Mouse (Mus musculus): Measurements from ENCODE around the gene Ccdc62. TPM values are rescaled to one million over a fixed set of nuclear protein-coding genes. Genes with fewer than 3 reads are reported as not detected.

Ccdc62 gene
- polyA plus RNA-seq, 1 experiment: 4.7 TPM

GRCm38 (mm10) chr5:123985434-123985833 lies 55.0 kb downstream of the Ccdc62 start:
- Histone ChIP-seq H3K36me3 (ENCODE audit: control insufficient read depth, insufficient read depth) (no peaks in the 10 kb centered on the region), H3ac (ENCODE audit: control insufficient read depth, insufficient read length) (no peak overlapping the region), H3K4me2 (ENCODE audit: low read depth) (no peak overlapping the region), H3K27me3 (ENCODE audit: control insufficient read depth, insufficient read depth, insufficient read length) (no peaks in the 10 kb centered on the region), H3K4me3 (no peak overlapping the region), H3K79me2 (ENCODE audit: control insufficient read depth, insufficient read depth) (no peaks in the 10 kb centered on the region)
- no peak for TF ChIP-seq MAX (IDR thresholded peaks at IDR 0.05; ENCODE audit: low read depth)
- TF ChIP-seq POLR2AphosphoS2 (IDR thresholded peaks at IDR 0.05; ENCODE audit: insufficient read length, low read depth): no peak
- no peak for TF ChIP-seq TCF12 (IDR thresholded peaks at IDR 0.05; ENCODE audit: insufficient read depth, poor library complexity, severe bottlenecking)
- TF ChIP-seq USF1 (IDR thresholded peaks at IDR 0.05; ENCODE audit: low read depth): no peak
- no peak for TF ChIP-seq SRF (IDR thresholded peaks at IDR 0.05; ENCODE audit: control insufficient read depth, insufficient read length, low read depth)
- TF ChIP-seq E2F4 (IDR thresholded peaks at IDR 0.05; ENCODE audit: insufficient read depth): no peak
- TF ChIP-seq MYOG (IDR thresholded peaks at IDR 0.05; ENCODE audit: control insufficient read depth in 1 of 3, insufficient read depth in 1 of 3, insufficient read length in 2 of 3, low read depth in 2 of 3): no peak
- no peak for TF ChIP-seq POLR2A (IDR thresholded peaks at IDR 0.05; ENCODE audit: insufficient read length, low read depth)
- no peak for TF ChIP-seq MYOD1 (IDR thresholded peaks at IDR 0.05; ENCODE audit: control insufficient read depth in 1 of 3, insufficient read length in 2 of 3, low read depth in 2 of 3)
- no peak for TF ChIP-seq REST (IDR thresholded peaks at IDR 0.05; ENCODE audit: insufficient read depth, insufficient read length)
- TF ChIP-seq TCF3 (IDR thresholded peaks at IDR 0.05; ENCODE audit: insufficient read length, low read depth): no peak
- TF ChIP-seq CEBPB (IDR thresholded peaks at IDR 0.05; ENCODE audit: insufficient read depth, poor library complexity, severe bottlenecking): no peak

GRCm38 (mm10) chr5:123986925-123987324 lies 56.4 kb downstream of the Ccdc62 start:
- no peaks in the 10 kb centered on the region for H3K36me3 ChIP-seq (ENCODE audit: control insufficient read depth, insufficient read depth)
- no peaks in the 10 kb centered on the region for H3K27me3 ChIP-seq (ENCODE audit: control insufficient read depth, insufficient read depth, insufficient read length)
- H3K4me3 ChIP-seq: no peak overlapping the region
- no peak overlapping the region for H3K4me2 ChIP-seq (ENCODE audit: low read depth)
- no peak for TF ChIP-seq MYOG (IDR thresholded peaks at IDR 0.05; ENCODE audit: control insufficient read depth in 1 of 3, insufficient read depth in 1 of 3, insufficient read length in 2 of 3, low read depth in 2 of 3)
- peak in 1 of 3 experiments; percentile 12 for TF ChIP-seq MYOD1 (IDR thresholded peaks at IDR 0.05; ENCODE audit: control insufficient read depth in 1 of 3, insufficient read length in 2 of 3, low read depth in 2 of 3)
- H3ac ChIP-seq (ENCODE audit: control insufficient read depth, insufficient read length): no peak overlapping the region
- H3K79me2 ChIP-seq (ENCODE audit: control insufficient read depth, insufficient read depth): no peaks in the 10 kb centered on the region

- H3K36me3 ChIP-seq (ENCODE audit: control insufficient read depth, insufficient read depth): no peaks in the 10 kb centered on the region
- H3K79me2 ChIP-seq (ENCODE audit: control insufficient read depth, insufficient read depth): no peaks in the 10 kb centered on the region
- H3K27me3 ChIP-seq (ENCODE audit: control insufficient read depth, insufficient read depth, insufficient read length): no peaks in the 10 kb centered on the region
- H3K4me2 ChIP-seq (ENCODE audit: low read depth): no peak overlapping the region
- H3K4me3 ChIP-seq: no peak overlapping the region
- no peak overlapping the region for H3ac ChIP-seq (ENCODE audit: control insufficient read depth, insufficient read length)
- TF ChIP-seq E2F4 (IDR thresholded peaks at IDR 0.05; ENCODE audit: insufficient read depth) (no peak), CEBPB (IDR thresholded peaks at IDR 0.05; ENCODE audit: insufficient read depth, poor library complexity, severe bottlenecking) (no peak), MAX (IDR thresholded peaks at IDR 0.05; ENCODE audit: low read depth) (no peak), POLR2AphosphoS2 (IDR thresholded peaks at IDR 0.05; ENCODE audit: insufficient read length, low read depth) (no peak), POLR2A (IDR thresholded peaks at IDR 0.05; ENCODE audit: insufficient read length, low read depth) (no peak), TCF3 (IDR thresholded peaks at IDR 0.05; ENCODE audit: insufficient read length, low read depth) (no peak), REST (IDR thresholded peaks at IDR 0.05; ENCODE audit: insufficient read depth, insufficient read length) (no peak)
Measured at GRCm38 (mm10) chr5:123987511-123987910, 57.0 kb downstream of the Ccdc62 start.

GRCm38 (mm10) chr5:123989941-123990885 lies 59.7 kb downstream of the Ccdc62 start:
- Histone ChIP-seq H3K4me2 (ENCODE audit: low read depth) (no peak overlapping the region), H3K4me3 (no peak overlapping the region), H3ac (ENCODE audit: control insufficient read depth, insufficient read length) (no peak overlapping the region), H3K27me3 (ENCODE audit: control insufficient read depth, insufficient read depth, insufficient read length) (no peaks in the 10 kb centered on the region), H3K79me2 (ENCODE audit: control insufficient read depth, insufficient read depth) (no peaks in the 10 kb centered on the region), H3K36me3 (ENCODE audit: control insufficient read depth, insufficient read depth) (no peaks in the 10 kb centered on the region)
- TF ChIP-seq TCF12 (IDR thresholded peaks at IDR 0.05; ENCODE audit: insufficient read depth, poor library complexity, severe bottlenecking): no peak
- no peak for TF ChIP-seq MAX (IDR thresholded peaks at IDR 0.05; ENCODE audit: low read depth)
- TF ChIP-seq SRF (IDR thresholded peaks at IDR 0.05; ENCODE audit: control insufficient read depth, insufficient read length, low read depth): no peak
- no peak for TF ChIP-seq MYOD1 (IDR thresholded peaks at IDR 0.05; ENCODE audit: control insufficient read depth in 1 of 3, insufficient read length in 2 of 3, low read depth in 2 of 3)
- no peak for TF ChIP-seq REST (IDR thresholded peaks at IDR 0.05; ENCODE audit: insufficient read depth, insufficient read length)
- no peak for TF ChIP-seq TCF3 (IDR thresholded peaks at IDR 0.05; ENCODE audit: insufficient read length, low read depth)
- TF ChIP-seq CEBPB (IDR thresholded peaks at IDR 0.05; ENCODE audit: insufficient read depth, poor library complexity, severe bottlenecking): no peak
- no peak for TF ChIP-seq E2F4 (IDR thresholded peaks at IDR 0.05; ENCODE audit: insufficient read depth)
- TF ChIP-seq USF1 (IDR thresholded peaks at IDR 0.05; ENCODE audit: low read depth): no peak
- no peak for TF ChIP-seq POLR2A (IDR thresholded peaks at IDR 0.05; ENCODE audit: insufficient read length, low read depth)
- no peak for TF ChIP-seq MYOG (IDR thresholded peaks at IDR 0.05; ENCODE audit: control insufficient read depth in 1 of 3, insufficient read depth in 1 of 3, insufficient read length in 2 of 3, low read depth in 2 of 3)
- TF ChIP-seq POLR2AphosphoS2 (IDR thresholded peaks at IDR 0.05; ENCODE audit: insufficient read length, low read depth): no peak

GRCm38 (mm10) chr5:123991321-123991720 lies 60.8 kb downstream of the Ccdc62 start:
- no peak overlapping the region for H3K4me3 ChIP-seq
- H3K36me3 ChIP-seq (ENCODE audit: control insufficient read depth, insufficient read depth): no peaks in the 10 kb centered on the region
- no peak overlapping the region for H3ac ChIP-seq (ENCODE audit: control insufficient read depth, insufficient read length)
- no peak for TF ChIP-seq SRF (IDR thresholded peaks at IDR 0.05; ENCODE audit: control insufficient read depth, insufficient read length, low read depth)
- TF ChIP-seq MYOG (IDR thresholded peaks at IDR 0.05; ENCODE audit: control insufficient read depth in 1 of 3, insufficient read depth in 1 of 3, insufficient read length in 2 of 3, low read depth in 2 of 3): no peak
- TF ChIP-seq CEBPB (IDR thresholded peaks at IDR 0.05; ENCODE audit: insufficient read depth, poor library complexity, severe bottlenecking): no peak
- TF ChIP-seq E2F4 (IDR thresholded peaks at IDR 0.05; ENCODE audit: insufficient read depth): no peak
- no peak for TF ChIP-seq USF1 (IDR thresholded peaks at IDR 0.05; ENCODE audit: low read depth)
- TF ChIP-seq TCF12 (IDR thresholded peaks at IDR 0.05; ENCODE audit: insufficient read depth, poor library complexity, severe bottlenecking): no peak
- no peak for TF ChIP-seq POLR2A (IDR thresholded peaks at IDR 0.05; ENCODE audit: insufficient read length, low read depth)
- TF ChIP-seq MAX (IDR thresholded peaks at IDR 0.05; ENCODE audit: low read depth): no peak
- no peak for TF ChIP-seq POLR2AphosphoS2 (IDR thresholded peaks at IDR 0.05; ENCODE audit: insufficient read length, low read depth)
- TF ChIP-seq REST (IDR thresholded peaks at IDR 0.05; ENCODE audit: insufficient read depth, insufficient read length): no peak
- no peak for TF ChIP-seq TCF3 (IDR thresholded peaks at IDR 0.05; ENCODE audit: insufficient read length, low read depth)
- TF ChIP-seq MYOD1 (IDR thresholded peaks at IDR 0.05; ENCODE audit: control insufficient read depth in 1 of 3, insufficient read length in 2 of 3, low read depth in 2 of 3): no peak
- H3K4me2 ChIP-seq (ENCODE audit: low read depth): peak overlapping the region; percentile 63
- no peaks in the 10 kb centered on the region for H3K79me2 ChIP-seq (ENCODE audit: control insufficient read depth, insufficient read depth)
- H3K27me3 ChIP-seq (ENCODE audit: control insufficient read depth, insufficient read depth, insufficient read length): no peaks in the 10 kb centered on the region

Data from myocyte (in vitro differentiated cells).